Mouse (Mus musculus): ENCODE results near the gene Lrrc74a.

DNA sequence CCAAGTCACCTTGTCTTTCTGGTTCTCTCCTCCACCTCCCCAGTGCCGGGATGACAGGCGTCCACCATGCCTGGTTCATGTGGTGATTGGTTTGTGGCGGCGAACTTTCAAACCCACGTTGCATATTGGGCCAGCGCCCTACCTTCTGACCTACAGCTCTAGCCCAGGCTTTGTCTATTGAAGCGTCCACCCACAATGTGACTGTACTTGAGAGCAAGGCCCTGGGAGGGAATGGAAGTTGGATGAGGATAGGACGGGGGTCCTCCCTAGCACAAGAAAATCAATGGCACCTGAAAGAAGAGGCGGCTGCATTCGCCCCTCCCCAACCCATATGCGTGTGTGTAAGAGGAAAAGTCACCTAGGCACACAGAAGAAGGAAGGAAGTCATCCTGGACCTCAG is 60.2 kb downstream of the Lrrc74a start:
- no peak for TF ChIP-seq GATA1 (IDR thresholded peaks at IDR 0.05; ENCODE audit: low read length)
- TF ChIP-seq TAL1 (IDR thresholded peaks at IDR 0.05; ENCODE audit: low read length), result no peak
